Mouse (Mus musculus) liver, embryonic 14.5 days (tissue): ENCODE measurements around the gene Slpi.

Experiments used
- CTCF ChIP-seq: IDR thresholded peaks from 2 replicates; pipeline ENCODE4 v1.5.1; 2016; ENCODE audit warnings: antibody characterized with exemption, low read depth, control low read depth
- EP300 ChIP-seq: IDR thresholded peaks from 2 replicates; pipeline ENCODE4 v1.6.1; 2016; ENCODE audit warnings: antibody characterized with exemption, low read depth

DNA sequence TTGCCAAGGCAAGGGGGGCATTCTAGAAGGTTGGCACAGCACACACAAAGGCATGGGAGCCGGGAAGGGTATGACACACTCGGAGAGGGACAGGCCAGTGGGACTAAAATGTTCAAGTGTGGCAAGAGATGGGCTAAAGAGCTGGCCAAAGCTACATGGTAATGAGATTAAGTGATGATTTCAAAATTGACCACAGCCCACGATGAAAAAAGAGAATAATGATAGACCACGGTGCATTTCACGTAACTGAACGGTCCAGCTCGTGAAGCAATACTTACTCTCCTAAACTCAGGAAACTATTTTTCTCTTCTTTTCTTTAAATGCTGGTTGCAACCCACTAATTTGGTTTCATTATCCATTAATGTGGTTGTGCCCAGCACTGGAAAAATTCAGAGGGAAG, 7.2 kb upstream of the Slpi start:
- TF ChIP-seq CTCF (no peak), EP300 (no peak)
